Mouse (Mus musculus) C2C12 (cell line): Measurements from ENCODE around the gene Myt1. TPM values are rescaled to one million over a fixed set of nuclear protein-coding genes. Genes with fewer than 3 reads are reported as not detected.

ENCODE experiments used
- H3K27me3 ChIP-seq: one replicate; pipeline ENCODE4 v1.6.1; 2011; ENCODE audit not compliant: control insufficient read depth, insufficient read depth, insufficient read length
- H3K36me3 ChIP-seq: one replicate; pipeline ENCODE4 v1.6.1; 2011; ENCODE audit not compliant: control insufficient read depth, insufficient read depth
- H3K4me3 ChIP-seq: one replicate; pipeline ENCODE4 v1.5.1; 2011; ENCODE audit warnings: mild to moderate bottlenecking, control low read depth; ENCODE audit not compliant: poor library complexity, insufficient read depth, severe bottlenecking
- H3K79me2 ChIP-seq: one replicate; pipeline ENCODE4 v1.6.1; 2011; ENCODE audit not compliant: control insufficient read depth, insufficient read depth
- H3K79me3 ChIP-seq: one replicate; pipeline ENCODE4 v1.6.1; 2011; ENCODE audit warnings: low read depth, control low read depth
- H3ac ChIP-seq: one replicate; pipeline ENCODE3; 2011; ENCODE audit warnings: low read depth; ENCODE audit not compliant: control insufficient read depth, insufficient read length
- CEBPB ChIP-seq: IDR thresholded peaks from one replicate; pipeline ENCODE4 v1.6.1; 2011; ENCODE audit warnings: low read depth, mild to moderate bottlenecking, control low read depth, moderate library complexity
- CTCF ChIP-seq: IDR thresholded peaks from one replicate; pipeline ENCODE4 v1.5.1; 2011; ENCODE audit not compliant: control insufficient read depth, insufficient read depth, insufficient read length
- FOSL1 ChIP-seq: IDR thresholded peaks from one replicate; pipeline ENCODE4 v1.8.0; 2011; ENCODE audit warnings: mild to moderate bottlenecking, low read length; ENCODE audit not compliant: poor library complexity, insufficient read depth, severe bottlenecking
- MAX ChIP-seq: IDR thresholded peaks from one replicate; pipeline ENCODE4 v1.6.1; 2011; ENCODE audit warnings: mild to moderate bottlenecking, control low read depth
- MYOD1 ChIP-seq: IDR thresholded peaks from one replicate; pipeline ENCODE4 v1.6.1; 2011; ENCODE audit warnings: low read depth; ENCODE audit not compliant: control insufficient read depth, insufficient read length
- MYOG ChIP-seq: IDR thresholded peaks from one replicate; pipeline ENCODE4 v1.6.1; 2011; ENCODE audit not compliant: control insufficient read depth, insufficient read length; ENCODE audit errors: extremely low read depth
- USF1 ChIP-seq: IDR thresholded peaks from one replicate; pipeline ENCODE4 v1.6.1; 2011; ENCODE audit warnings: low read depth, mild to moderate bottlenecking, control low read depth, moderate library complexity
- polyA plus RNA-seq: library from polyadenylated mRNA; unstranded; fragments of >200 nt; fragmentation: generic; extraction: Trizol; gene quantifications from one replicate; pipeline ENCODE4 v1.2.1, GENCODE M21; 2012; ENCODE audit warnings: missing spikeins

Gene Myt1
- polyA plus RNA-seq, 1 experiment = not detected

DNA sequence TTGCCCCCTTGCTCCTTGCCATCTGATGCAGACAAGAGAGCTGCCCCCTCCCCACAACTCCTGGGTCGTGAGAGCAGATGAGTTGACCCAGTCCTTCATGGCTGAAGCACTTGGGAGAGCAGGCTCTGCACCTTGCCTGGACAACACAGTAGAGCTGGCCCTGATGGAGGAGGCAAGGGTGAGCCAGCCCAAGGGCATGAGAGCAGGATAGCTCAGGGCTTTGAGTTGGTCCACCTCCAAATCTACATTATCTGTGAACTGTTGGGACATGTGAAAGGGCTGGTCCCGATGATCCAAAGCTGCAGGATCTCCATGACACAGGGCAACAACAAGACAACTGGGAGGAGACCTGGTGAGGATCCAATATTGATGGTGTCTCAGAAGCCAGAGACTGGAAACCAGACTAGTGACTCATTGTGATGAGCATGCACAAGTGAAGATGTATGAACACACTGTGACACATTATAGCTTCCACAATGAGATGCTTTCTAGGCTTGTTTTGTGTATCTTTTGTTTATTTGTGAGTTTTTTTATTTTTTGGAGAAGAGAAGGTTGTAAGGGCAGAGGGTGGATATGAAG is 4.9 kb upstream of the Myt1 start:
- no peak overlapping the region for H3K4me3 ChIP-seq
- TF ChIP-seq CTCF = no peak
- TF ChIP-seq CEBPB = no peak
- no peak for TF ChIP-seq FOSL1
- no peak for TF ChIP-seq MYOD1
- no peak for TF ChIP-seq MYOG
- TF ChIP-seq MAX = no peak
- TF ChIP-seq USF1 = no peak

DNA sequence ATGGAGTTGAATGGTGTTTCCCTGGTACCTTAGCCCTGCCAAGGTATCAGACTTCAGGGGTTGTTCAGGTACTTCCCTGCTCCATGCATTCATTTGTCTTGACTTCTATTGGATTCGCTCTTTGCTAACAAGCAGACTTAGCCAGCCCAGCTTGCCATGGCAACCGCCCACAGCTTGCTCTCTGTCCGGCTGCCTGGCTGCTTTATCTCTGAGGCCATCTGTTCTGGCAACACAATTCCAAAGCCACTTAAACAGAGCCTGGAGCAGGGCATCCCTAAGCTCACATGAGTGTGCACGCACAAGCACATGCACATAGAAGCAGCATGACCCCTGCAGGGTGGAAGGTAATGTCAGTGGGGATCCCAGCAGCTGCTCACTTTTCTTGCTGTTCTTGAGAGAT is 4.1 kb upstream of the Myt1 start:
- Histone ChIP-seq H3K4me3 (no peak overlapping the region), H3K36me3 (no peaks in the 10 kb centered on the region)
- no peak for TF ChIP-seq FOSL1
- no peak for TF ChIP-seq MAX
- TF ChIP-seq CTCF = no peak
- TF ChIP-seq MYOG = no peak

More for the DNA sequence above, 4.9 kb upstream of the Myt1 start:
- H3ac ChIP-seq = no peak overlapping the region
- H3K27me3 ChIP-seq = peaks cover 3% of the 10 kb centered on the region
- no peaks in the 10 kb centered on the region for H3K79me2 ChIP-seq
- no peaks in the 10 kb centered on the region for H3K79me3 ChIP-seq
- H3K36me3 ChIP-seq = no peaks in the 10 kb centered on the region

GRCm38 (mm10) chr2:181763886-181764527 is 875 bp downstream of the Myt1 start:
- H3K79me3 ChIP-seq = no peaks in the 10 kb centered on the region
- no peak overlapping the region for H3ac ChIP-seq
- H3K79me2 ChIP-seq = no peaks in the 10 kb centered on the region
- peaks cover 8% of the 10 kb centered on the region for H3K27me3 ChIP-seq
- no peak for TF ChIP-seq MAX
- TF ChIP-seq MYOG = no peak
- no peak for TF ChIP-seq MYOD1
- TF ChIP-seq CTCF = no peak
- TF ChIP-seq FOSL1 = no peak
- no peak for TF ChIP-seq USF1
- TF ChIP-seq CEBPB = no peak
- H3K36me3 ChIP-seq = no peaks in the 10 kb centered on the region
- H3K4me3 ChIP-seq = no peak overlapping the region

More for the DNA sequence above, 4.1 kb upstream of the Myt1 start:
- Histone ChIP-seq H3K27me3 (peaks cover 8% of the 10 kb centered on the region), H3K79me3 (no peaks in the 10 kb centered on the region), H3ac (no peak overlapping the region), H3K79me2 (no peaks in the 10 kb centered on the region)

DNA sequence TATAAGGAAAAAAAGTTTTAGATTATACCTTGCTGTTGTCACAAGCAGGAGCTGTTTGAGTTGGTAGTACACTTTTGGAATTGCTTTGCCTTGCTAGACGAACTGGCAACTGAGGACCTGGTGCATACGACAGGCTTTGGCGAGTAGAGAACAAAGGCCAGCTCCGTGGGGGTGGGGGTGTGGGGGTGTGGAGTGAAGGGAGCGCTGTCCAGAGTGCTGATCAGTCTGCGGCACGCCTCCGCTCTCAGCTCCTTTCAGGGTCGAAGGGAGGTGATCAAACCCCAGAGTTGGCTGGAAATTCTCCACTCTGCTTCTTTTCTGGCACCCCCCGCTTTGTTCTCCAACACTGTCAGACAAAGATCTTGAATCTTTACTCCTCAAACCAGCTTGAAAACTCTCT is 1.5 kb downstream of the Myt1 start:
- Histone ChIP-seq H3K27me3 (peaks cover 8% of the 10 kb centered on the region), H3K79me2 (no peaks in the 10 kb centered on the region), H3K4me3 (no peak overlapping the region), H3K36me3 (no peaks in the 10 kb centered on the region), H3K79me3 (no peaks in the 10 kb centered on the region), H3ac (no peak overlapping the region)
- TF ChIP-seq FOSL1 = no peak
- no peak for TF ChIP-seq MAX
- TF ChIP-seq MYOG = no peak
- no peak for TF ChIP-seq USF1
- no peak for TF ChIP-seq MYOD1
- TF ChIP-seq CTCF = no peak
- no peak for TF ChIP-seq CEBPB

DNA sequence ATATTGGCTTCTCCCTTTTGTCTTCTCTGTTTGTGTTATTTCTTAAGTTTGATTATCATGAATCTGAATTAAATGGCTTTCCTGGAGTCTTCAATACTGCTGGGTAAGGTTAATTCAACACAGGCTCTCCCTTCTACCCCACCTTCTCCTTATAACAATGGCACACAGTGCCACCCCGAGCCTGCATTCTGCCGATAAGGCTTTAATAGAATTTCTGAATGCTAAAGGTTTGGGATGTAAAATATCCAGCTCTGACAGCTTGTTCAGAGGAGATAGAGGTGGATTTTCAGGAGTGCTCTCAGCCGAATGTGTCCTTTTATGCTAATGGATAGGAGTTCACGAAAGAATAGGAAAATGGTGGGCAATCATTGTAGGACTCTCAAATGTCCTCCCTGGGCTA is 2.1 kb downstream of the Myt1 start:
- no peaks in the 10 kb centered on the region for H3K79me2 ChIP-seq
- H3ac ChIP-seq = no peak overlapping the region
- TF ChIP-seq MYOD1 = no peak
- TF ChIP-seq USF1 = no peak
- H3K79me3 ChIP-seq = no peaks in the 10 kb centered on the region
- no peaks in the 10 kb centered on the region for H3K36me3 ChIP-seq
- peaks cover 8% of the 10 kb centered on the region for H3K27me3 ChIP-seq
- no peak overlapping the region for H3K4me3 ChIP-seq
